8 mouse cellular contexts compared by ENCODE assay signal in genomic region chr10:99107964-99108363, GRCm38 (mm10). TPM values are rescaled to one million over a fixed set of nuclear protein-coding genes. Genes with fewer than 3 reads are reported as not detected.
DNase-seq lines count a peak whose midpoint lies in the region; ATAC-seq lines count a peak whose summit lies in the region.

Gene Galnt4 (plus strand): TSS chr10:99108159.

- peaks cover 19% of the 10 kb centered on the region for H3K36me3 ChIP-seq in hindbrain, embryonic 14.5 days (replicated peaks; ENCODE audit: control insufficient read depth, insufficient read depth)

- peak within 1 kb of the TSS; percentile 98 for H3K4me3 ChIP-seq in hindbrain, embryonic 14.5 days (replicated peaks; ENCODE audit: low read length)

- DNase-seq in T-cell, adult 2 months (ENCODE audit: low spot score) = peak; percentile 83
- DNase-seq in cerebellum, postnatal 10 days = peak; percentile 76 to 79
- DNase-seq in frontal cortex, postnatal 14 days (ENCODE audit: low spot score in 2 of 2) = peak; percentile 55 to 60
- DNase-seq in hindbrain, embryonic 14.5 days (ENCODE audit: low spot score) = peak; percentile 67
- DNase-seq in left cerebral cortex, postnatal 25 days (ENCODE audit: low spot score in 2 of 2) = peak; percentile 53 to 66
- DNase-seq in mesoderm, embryonic 11.5 days (ENCODE audit: low read depth, low spot score) = peak; percentile 86
- peak; percentile 48 for DNase-seq in right cerebral cortex, postnatal 4 days
- peak; percentile 87 for DNase-seq in yolk sac, embryonic 10.5 days (ENCODE audit: low spot score)

- peak within 1 kb of the TSS; percentile 91 for H3K4me2 ChIP-seq in hindbrain, embryonic 14.5 days (replicated peaks)

- H3K27ac ChIP-seq in hindbrain, embryonic 14.5 days = peak within 1 kb of the TSS; percentile 93

- intact Hi-C loops in left cerebral cortex, postnatal 25 days (cut with DNase I) = loop anchor here (1.0 kb wide), 1 partner anchor 507 kb away; no protein-coding TSS in a partner anchor

- ATAC-seq in hindbrain, embryonic 14.5 days (ENCODE audit: low FRiP score) = peak; percentile 71

- peak within 1 kb of the TSS; percentile 96 for H3K9ac ChIP-seq in hindbrain, embryonic 14.5 days

- peaks cover 17% of the 10 kb centered on the region for H3K4me1 ChIP-seq in hindbrain, embryonic 14.5 days (replicated peaks; ENCODE audit: control insufficient read depth, insufficient read depth, low read length)

- no peaks in the 10 kb centered on the region for H3K27me3 ChIP-seq in hindbrain, embryonic 14.5 days (ENCODE audit: control insufficient read depth, insufficient read depth, low read length)

- no peaks in the 10 kb centered on the region for H3K9me3 ChIP-seq in hindbrain, embryonic 14.5 days (ENCODE audit: control insufficient read depth, low read length)

- 0% methylated on average over 22 of the region's 22 CpGs for WGBS in hindbrain, embryonic 14.5 days

RNA-seq across cellular contexts. Expression of gene Galnt4, which starts in this region (rescaled TPM):
- 4.5 and 4.7 TPM in 2 replicates for polyA plus RNA-seq in hindbrain, embryonic 14.5 days (2014; fragmentation: Nextera tagmentation; extraction: Ambion mirVana)
- 1 to 10 TPM; 3.1 to 3.4 TPM for total RNA-seq in left cerebral cortex, postnatal 25 days (2021)

Comparison
In these comparisons a context has a peak if more than half of its experiments do, and no peak if none do; other contexts are left out.
1. Peak in every context shown above with its lines: DNase-seq, ATAC-seq, H3K4me3 ChIP-seq and H3K27ac ChIP-seq.